14 mouse cellular contexts compared by ENCODE assay signal in the genomic region with DNA sequence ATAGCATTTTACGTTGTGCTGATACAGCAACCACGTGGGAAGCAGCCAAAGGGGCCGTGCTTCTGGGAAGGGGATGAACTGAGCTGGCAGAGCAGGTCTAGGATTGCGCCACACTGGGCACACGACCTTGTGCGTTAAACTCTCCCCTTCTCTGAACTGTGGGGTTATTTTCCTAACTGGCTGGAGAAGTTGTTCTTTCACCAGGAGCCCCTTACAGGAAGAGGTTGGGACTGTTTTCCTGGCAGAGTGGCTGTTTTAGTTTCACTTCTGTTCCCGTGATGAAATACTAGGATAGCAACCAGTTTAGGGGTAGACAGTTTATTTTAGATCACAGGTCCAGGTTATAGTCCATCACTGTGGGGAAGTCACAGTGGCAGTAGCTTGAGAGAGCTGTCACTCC. TPM values are rescaled to one million over a fixed set of nuclear protein-coding genes. Genes with fewer than 3 reads are reported as not detected.
DNase-seq lines count a peak whose midpoint lies in the region; ATAC-seq and TF ChIP-seq lines count a peak whose summit lies in the region.
"Had no signal": no experiment of that assay in that cellular context is flagged by ENCODE, and none has a peak within 500 bp of the region (broad histone marks: within the 10 kb centered on the region; RNA-seq: fewer than 3 reads in every experiment).

No protein-coding gene starts in this region.

- 16% methylated on average over 7 of the region's 7 CpGs for WGBS in liver, adult 2 months
- WGBS in liver, embryonic 11.5 days, result 71% methylated on average over 7 of the region's 7 CpGs
- 73% methylated on average over 7 of the region's 7 CpGs for WGBS in thymus, adult 2 months

- H3K9me3 ChIP-seq in liver, embryonic 11.5 days (ENCODE audit: control insufficient read depth, low read length), result no peaks in the 10 kb centered on the region
- H3K9me3 ChIP-seq: midbrain, embryonic 13.5 days had no signal

- no peak overlapping the region for H3K4me3 ChIP-seq in liver, adult 2 months (ENCODE audit: insufficient read depth, low read depth, low read length)
- H3K4me3 ChIP-seq in liver, embryonic 11.5 days (ENCODE audit: low read depth, low read length), result no peak overlapping the region
- no peak overlapping the region for H3K4me3 ChIP-seq in thymus, adult 2 months (ENCODE audit: control insufficient read depth, insufficient read depth, low read length)
- H3K4me3 ChIP-seq: midbrain, embryonic 13.5 days had no signal

- H3K27ac ChIP-seq in liver, adult 2 months (replicated peaks; ENCODE audit: insufficient read depth, low read depth, low read length), result peak overlapping the region; percentile 59
- no peak overlapping the region for H3K27ac ChIP-seq in liver, embryonic 11.5 days (ENCODE audit: low read depth, low read length)
- no peak overlapping the region for H3K27ac ChIP-seq in thymus, adult 2 months (ENCODE audit: control insufficient read depth, insufficient read depth, low read length)
- H3K27ac ChIP-seq: midbrain, embryonic 13.5 days had no signal

- TF ChIP-seq POLR2A in liver, adult 2 months (IDR thresholded peaks at IDR 0.05; ENCODE audit: extremely low read depth, insufficient read depth, low read length), result no peak
- TF ChIP-seq POLR2A in thymus, adult 2 months (IDR thresholded peaks at IDR 0.05; ENCODE audit: control insufficient read depth, extremely low read depth, insufficient read depth, low read length, poor library complexity), result no peak

- no peaks in the 10 kb centered on the region for H3K27me3 ChIP-seq in liver, adult 2 months (ENCODE audit: control insufficient read depth, insufficient read depth, low read length)
- H3K27me3 ChIP-seq in liver, embryonic 11.5 days (replicated peaks; ENCODE audit: control insufficient read depth, insufficient read depth, low read length), result 0 out of 2 replicates have a peak, but pooled peaks cover 3% of the 10 kb centered on the region
- H3K27me3 ChIP-seq in thymus, adult 2 months (ENCODE audit: control insufficient read depth, insufficient read depth, low read length), result no peaks in the 10 kb centered on the region
- H3K27me3 ChIP-seq: midbrain, embryonic 13.5 days had no signal

- TF ChIP-seq CTCF in liver, adult 2 months (IDR thresholded peaks at IDR 0.05; ENCODE audit: low read depth, low read length), result no peak
- TF ChIP-seq CTCF in thymus, adult 2 months (IDR thresholded peaks at IDR 0.05; ENCODE audit: borderline replicate concordance, control insufficient read depth, extremely low read depth, insufficient read depth, low read length, poor library complexity), result no peak

- no peak overlapping the region for H3K4me2 ChIP-seq in liver, embryonic 11.5 days
- H3K4me2 ChIP-seq: lung, embryonic 14.5 days; midbrain, embryonic 13.5 days had no signal

- H3K9ac ChIP-seq in liver, adult 2 months (ENCODE audit: low read depth, low read length), result no peak overlapping the region
- H3K9ac ChIP-seq in liver, embryonic 11.5 days (ENCODE audit: low read depth, low read length), result no peak overlapping the region
- H3K9ac ChIP-seq: forebrain, postnatal 0 days; lung, embryonic 14.5 days; midbrain, embryonic 13.5 days had no signal

- peak; percentile 100 for DNase-seq in liver, adult 2 months (ENCODE audit: extremely low read depth, low read depth, low spot score)
- DNase-seq in liver, embryonic 11.5 days (ENCODE audit: low spot score), result no peak
- DNase-seq in adrenal gland, adult 8-10 months, result peak; percentile 44
- no peak for DNase-seq in frontal cortex, postnatal 25 days (ENCODE audit: low spot score in 2 of 2)
- no peak for DNase-seq in thymus, adult 2 months
- DNase-seq: cerebellum, adult 18-20 months; forebrain, postnatal 0 days; lung, embryonic 14.5 days; right cerebral cortex, adult 18-20 months; thymus, postnatal 25 days had no signal

- H3K36me3 ChIP-seq in liver, adult 2 months (ENCODE audit: control insufficient read depth, insufficient read depth, low read length), result no peaks in the 10 kb centered on the region
- H3K36me3 ChIP-seq in liver, embryonic 11.5 days (ENCODE audit: control insufficient read depth, insufficient read depth, low read length), result no peaks in the 10 kb centered on the region
- no peaks in the 10 kb centered on the region for H3K36me3 ChIP-seq in thymus, adult 2 months (ENCODE audit: control insufficient read depth, insufficient read depth, low read length)
- H3K36me3 ChIP-seq: midbrain, embryonic 13.5 days had no signal

- peaks cover 20% of the 10 kb centered on the region for H3K4me1 ChIP-seq in liver, adult 2 months (ENCODE audit: control insufficient read depth, insufficient read depth, low read length)
- H3K4me1 ChIP-seq in liver, embryonic 11.5 days (replicated peaks; ENCODE audit: control insufficient read depth, insufficient read depth, low read length), result no peaks in the 10 kb centered on the region
- H3K4me1 ChIP-seq in thymus, adult 2 months (replicated peaks; ENCODE audit: control insufficient read depth, insufficient read depth, low read length), result no peaks in the 10 kb centered on the region

- no peak for ATAC-seq in liver, embryonic 11.5 days (replicated peaks; ENCODE audit: low FRiP score)
- peak; percentile 86 for ATAC-seq in granulocyte monocyte progenitor cell, adult 5-6 weeks (replicated peaks; ENCODE audit: poor library complexity, severe bottlenecking)
- peak; percentile 77 for ATAC-seq in megakaryocyte, adult 5-6 weeks (ENCODE audit: poor library complexity, severe bottlenecking)
- ATAC-seq: CD4-positive, CD25-positive, alpha-beta regulatory T cell, adult 4 months; forebrain, postnatal 0 days; midbrain, embryonic 13.5 days had no signal

- H3K79me2 ChIP-seq in liver, adult 2 months (ENCODE audit: control insufficient read depth, insufficient read depth, low read length), result no peaks in the 10 kb centered on the region

RNA-seq across cellular contexts. Expression of a gene that starts 39.6 kb away (rescaled TPM):
- total RNA-seq in liver, adult 2 months (2014; rRNA removed), result 12.8 and 19.1 TPM in 2 replicates
- 14.4 and 21.9 TPM in 2 replicates for polyA plus RNA-seq in liver, adult 2 months (2012; rRNA removed)
- polyA plus RNA-seq in liver, embryonic 11.5 days (2014; fragmentation: Nextera tagmentation; extraction: Ambion mirVana), result 56.3 and 63.7 TPM in 2 replicates
- total RNA-seq in adrenal gland, adult 8-10 months (2022), result 10 to 100 TPM; 32.3 to 51.7 (median 38.7) TPM
- 45.7 and 62.5 TPM in 2 replicates for total RNA-seq in granulocyte monocyte progenitor cell, adult 5-6 weeks (2014; fragmentation: Nextera tagmentation)
- 51.3 and 53.6 TPM in 2 replicates for total RNA-seq in granulocyte monocyte progenitor cell, adult 5-6 weeks (2017)
- total RNA-seq in megakaryocyte, adult 5-6 weeks (2015), result 44.2 and 50.4 TPM in 2 replicates
- 34.5 and 37.6 TPM in 2 replicates for total RNA-seq in megakaryocyte, adult 5-6 weeks (2017)
- 114 and 116 TPM in 2 replicates for polyA plus RNA-seq in thymus, adult 2 months (2012; rRNA removed)

RNA-seq across cellular contexts. Expression of a gene that starts 45.2 kb away (rescaled TPM):
- 4.8 and 6.8 TPM in 2 replicates for total RNA-seq in liver, adult 2 months (2014; rRNA removed)
- polyA plus RNA-seq in liver, adult 2 months (2012; rRNA removed), result 6.6 and 6.9 TPM in 2 replicates
- polyA plus RNA-seq in liver, embryonic 11.5 days (2014; fragmentation: Nextera tagmentation; extraction: Ambion mirVana), result 5.4 and 7.0 TPM in 2 replicates
- total RNA-seq in adrenal gland, adult 8-10 months (2022), result 100 to 1,000 TPM; 139 to 237 (median 193) TPM
- 19.8 and 22.8 TPM in 2 replicates for total RNA-seq in granulocyte monocyte progenitor cell, adult 5-6 weeks (2014; fragmentation: Nextera tagmentation)
- 14.3 and 18.7 TPM in 2 replicates for total RNA-seq in granulocyte monocyte progenitor cell, adult 5-6 weeks (2017)
- total RNA-seq in megakaryocyte, adult 5-6 weeks (2015), result 30.8 and 32.9 TPM in 2 replicates
- total RNA-seq in megakaryocyte, adult 5-6 weeks (2017), result 29.4 and 29.8 TPM in 2 replicates
- 60.9 and 64.8 TPM in 2 replicates for polyA plus RNA-seq in thymus, adult 2 months (2012; rRNA removed)

Comparison
In these comparisons a context has a peak if more than half of its experiments do, and no peak if none do; other contexts are left out.
1. DNase-seq: peak in liver, adult 2 months (single experiment) and adrenal gland, adult 8-10 months (single experiment); none in liver, embryonic 11.5 days (single experiment), frontal cortex, postnatal 25 days (0 of 2) and thymus, adult 2 months (single experiment).
2. RNA of a gene that starts 45.2 kb away (total RNA-seq): 139 to 237 TPM in adrenal gland, adult 8-10 months; 29.4 to 32.9 TPM in megakaryocyte, adult 5-6 weeks, 14.3 to 22.8 TPM in granulocyte monocyte progenitor cell, adult 5-6 weeks and 4.8 to 6.8 TPM in liver, adult 2 months; every median in the first group is over 4 times any median in the second.